Mouse (Mus musculus) heart, adult 11 months (tissue): ENCODE results near the gene Asgr1.

Experiments
- DNase-seq: peaks from one replicate; pipeline ENCODE4 v3.0.0; 2022

The Asgr1 gene

GRCm38 (mm10) chr11:70026689-70027088, 27.2 kb upstream of the Asgr1 start:
- DNase-seq = peak; percentile 98

GRCm38 (mm10) chr11:70027397-70027796, 26.5 kb upstream of the Asgr1 start:
- DNase-seq = peak; percentile 96

- DNase-seq = peak; percentile 95
These were observed 25.3 kb upstream of the Asgr1 start for GRCm38 (mm10) chr11:70028401-70029129.

GRCm38 (mm10) chr11:70029130-70029801, 24.6 kb upstream of the Asgr1 start:
- peak; percentile 99 for DNase-seq

GRCm38 (mm10) chr11:70029829-70030550, 23.9 kb upstream of the Asgr1 start:
- peak; percentile 91 for DNase-seq

- peak; percentile 93 for DNase-seq
These were observed 23.1 kb upstream of the Asgr1 start for GRCm38 (mm10) chr11:70030651-70031320.

GRCm38 (mm10) chr11:70031321-70031670, 22.6 kb upstream of the Asgr1 start:
- peak; percentile 91 for DNase-seq

- DNase-seq = peak; percentile 92
These were observed 15.7 kb upstream of the Asgr1 start for GRCm38 (mm10) chr11:70038174-70038573.

- DNase-seq = peak; percentile 84
These were observed 14.3 kb upstream of the Asgr1 start for GRCm38 (mm10) chr11:70039631-70040030.

GRCm38 (mm10) chr11:70040184-70040583, 13.7 kb upstream of the Asgr1 start:
- no peak for DNase-seq

- peak; percentile 86 for DNase-seq
These were observed 11.4 kb upstream of the Asgr1 start for GRCm38 (mm10) chr11:70042309-70043085.

GRCm38 (mm10) chr11:70043665-70044064, 10.2 kb upstream of the Asgr1 start:
- DNase-seq = no peak

- DNase-seq = no peak
These were observed 8.4 kb upstream of the Asgr1 start for GRCm38 (mm10) chr11:70045435-70045834.

- DNase-seq = no peak
These were observed 4.5 kb upstream of the Asgr1 start for GRCm38 (mm10) chr11:70049366-70049765.

GRCm38 (mm10) chr11:70049816-70050215, 4.1 kb upstream of the Asgr1 start:
- no peak for DNase-seq

GRCm38 (mm10) chr11:70053156-70053555, 729 bp upstream of the Asgr1 start:
- no peak for DNase-seq

GRCm38 (mm10) chr11:70055618-70056214, 1.8 kb downstream of the Asgr1 start:
- DNase-seq = peak; percentile 94

- no peak for DNase-seq
These were observed 3.9 kb downstream of the Asgr1 start for GRCm38 (mm10) chr11:70057805-70058204.

- no peak for DNase-seq
These were observed 6.0 kb downstream of the Asgr1 start for GRCm38 (mm10) chr11:70059930-70060329.

- DNase-seq = no peak
These were observed 9.2 kb downstream of the Asgr1 start for GRCm38 (mm10) chr11:70063053-70063452.

GRCm38 (mm10) chr11:70066701-70067100, 12.8 kb downstream of the Asgr1 start:
- no peak for DNase-seq

GRCm38 (mm10) chr11:70068245-70068644, 14.4 kb downstream of the Asgr1 start:
- DNase-seq = no peak
